Mouse (Mus musculus) myocyte (in vitro differentiated cells): ENCODE results near the gene Cck. TPM values are rescaled to one million over a fixed set of nuclear protein-coding genes. Genes with fewer than 3 reads are reported as not detected.

ENCODE experiments used
- H3K27me3 ChIP-seq: one replicate; pipeline ENCODE4 v1.6.1; 2011; ENCODE audit not compliant: control insufficient read depth, insufficient read depth, insufficient read length
- H3K36me3 ChIP-seq: one replicate; pipeline ENCODE4 v1.6.1; 2011; ENCODE audit not compliant: control insufficient read depth, insufficient read depth
- H3K4me2 ChIP-seq: one replicate; pipeline ENCODE4 v1.6.1; 2011; ENCODE audit warnings: low read depth, control low read depth
- H3K4me3 ChIP-seq: one replicate; pipeline ENCODE4 v1.5.1; 2011; ENCODE audit warnings: mild to moderate bottlenecking, control low read depth, moderate library complexity
- H3K79me2 ChIP-seq: one replicate; pipeline ENCODE4 v1.6.1; 2011; ENCODE audit not compliant: control insufficient read depth, insufficient read depth
- H3ac ChIP-seq: one replicate; pipeline ENCODE4 v1.6.1; 2011; ENCODE audit not compliant: control insufficient read depth, insufficient read length
- CEBPB ChIP-seq: IDR thresholded peaks from 2 replicates; pipeline ENCODE4 v1.6.1; 2011; ENCODE audit warnings: mild to moderate bottlenecking, moderate library complexity; ENCODE audit not compliant: poor library complexity, insufficient read depth, severe bottlenecking
- E2F4 ChIP-seq: IDR thresholded peaks from one replicate; pipeline ENCODE4 v1.6.1; 2011; ENCODE audit warnings: mild to moderate bottlenecking, control low read depth, moderate library complexity; ENCODE audit not compliant: insufficient read depth
- MAX ChIP-seq: IDR thresholded peaks from one replicate; pipeline ENCODE4 v1.6.1; 2011; ENCODE audit warnings: low read depth, mild to moderate bottlenecking, control low read depth
- MYOD1 ChIP-seq, 3 experiments: IDR thresholded peaks; one replicate each; pipeline ENCODE4 v1.6.1; 2011; ENCODE audit warnings: control low read depth in 2 of 3, low read depth in 2 of 3, mild to moderate bottlenecking in 2 of 3, moderate library complexity in 1 of 3; ENCODE audit not compliant: insufficient read length in 2 of 3, control insufficient read depth in 1 of 3
- MYOG ChIP-seq, 3 experiments: IDR thresholded peaks; one replicate each; pipeline ENCODE4 v1.6.1; 2011; ENCODE audit warnings: control low read depth in 2 of 3, low read depth in 2 of 3, mild to moderate bottlenecking in 2 of 3; ENCODE audit not compliant: insufficient read length in 2 of 3, control insufficient read depth in 1 of 3, insufficient read depth in 1 of 3
- POLR2A ChIP-seq: IDR thresholded peaks from one replicate; pipeline ENCODE4 v1.6.1; 2011; ENCODE audit warnings: low read depth, mild to moderate bottlenecking, control low read depth, moderate library complexity; ENCODE audit not compliant: insufficient read length
- POLR2AphosphoS2 ChIP-seq: IDR thresholded peaks from one replicate; pipeline ENCODE4 v1.6.1; 2011; ENCODE audit warnings: low read depth, control low read depth; ENCODE audit not compliant: insufficient read length
- REST ChIP-seq: IDR thresholded peaks from one replicate; pipeline ENCODE4 v1.6.1; 2011; ENCODE audit warnings: mild to moderate bottlenecking, control low read depth, moderate library complexity; ENCODE audit not compliant: insufficient read depth, insufficient read length
- SRF ChIP-seq: IDR thresholded peaks from one replicate; pipeline ENCODE4 v1.6.1; 2011; ENCODE audit warnings: low read depth; ENCODE audit not compliant: control insufficient read depth, insufficient read length
- TCF12 ChIP-seq: IDR thresholded peaks from one replicate; pipeline ENCODE4 v1.6.1; 2011; ENCODE audit warnings: mild to moderate bottlenecking, control low read depth; ENCODE audit not compliant: poor library complexity, insufficient read depth, severe bottlenecking
- TCF3 ChIP-seq: IDR thresholded peaks from one replicate; pipeline ENCODE4 v1.6.1; 2011; ENCODE audit warnings: low read depth, control low read depth; ENCODE audit not compliant: insufficient read length
- USF1 ChIP-seq: IDR thresholded peaks from one replicate; pipeline ENCODE4 v1.6.1; 2011; ENCODE audit warnings: low read depth, mild to moderate bottlenecking, control low read depth, moderate library complexity
- polyA plus RNA-seq: library from polyadenylated mRNA; unstranded; fragments of >200 nt; fragmentation: generic; extraction: Trizol; gene quantifications from one replicate; pipeline ENCODE4 v1.2.1, GENCODE M21; 2012; ENCODE audit warnings: missing spikeins

Gene Cck
- polyA plus RNA-seq, 1 experiment, result 0.10 TPM

DNA sequence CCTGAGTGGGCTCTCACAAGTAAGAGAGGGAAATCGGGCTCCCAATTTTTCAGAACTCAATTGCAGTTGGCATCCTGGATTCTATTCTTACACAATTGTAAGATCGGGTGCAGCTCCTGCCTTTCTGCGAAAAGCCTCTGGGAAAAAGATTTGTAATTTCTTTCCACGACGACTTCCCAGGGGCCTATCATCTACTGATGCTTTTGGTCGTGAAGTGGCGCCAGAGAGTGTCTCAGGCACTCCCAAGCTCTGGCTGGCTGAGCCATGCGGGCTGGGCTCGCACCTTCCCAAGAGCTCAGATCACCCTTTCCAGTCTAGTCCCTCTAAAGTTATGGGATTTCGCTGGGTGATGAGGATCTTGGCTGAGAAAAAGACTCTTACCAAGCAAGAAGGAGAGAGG, 608 bp upstream of the Cck start:
- peaks cover 68% of the 10 kb centered on the region for H3K27me3 ChIP-seq
- no peak overlapping the region for H3K4me3 ChIP-seq
- no peak overlapping the region for H3ac ChIP-seq
- no peaks in the 10 kb centered on the region for H3K36me3 ChIP-seq
- TF ChIP-seq POLR2A (no peak), REST (no peak), MYOG (IDR thresholded peaks at IDR 0.05; ENCODE audit: control insufficient read depth in 1 of 3, insufficient read depth in 1 of 3, insufficient read length in 2 of 3, low read depth in 2 of 3) (no peak), SRF (no peak), POLR2AphosphoS2 (no peak), TCF12 (no peak), USF1 (no peak), TCF3 (no peak), MYOD1 (IDR thresholded peaks at IDR 0.05; ENCODE audit: control insufficient read depth in 1 of 3, insufficient read length in 2 of 3, low read depth in 2 of 3) (no peak), E2F4 (no peak), CEBPB (no peak), MAX (no peak)
- H3K79me2 ChIP-seq, result no peaks in the 10 kb centered on the region
- H3K4me2 ChIP-seq, result no peak overlapping the region

DNA sequence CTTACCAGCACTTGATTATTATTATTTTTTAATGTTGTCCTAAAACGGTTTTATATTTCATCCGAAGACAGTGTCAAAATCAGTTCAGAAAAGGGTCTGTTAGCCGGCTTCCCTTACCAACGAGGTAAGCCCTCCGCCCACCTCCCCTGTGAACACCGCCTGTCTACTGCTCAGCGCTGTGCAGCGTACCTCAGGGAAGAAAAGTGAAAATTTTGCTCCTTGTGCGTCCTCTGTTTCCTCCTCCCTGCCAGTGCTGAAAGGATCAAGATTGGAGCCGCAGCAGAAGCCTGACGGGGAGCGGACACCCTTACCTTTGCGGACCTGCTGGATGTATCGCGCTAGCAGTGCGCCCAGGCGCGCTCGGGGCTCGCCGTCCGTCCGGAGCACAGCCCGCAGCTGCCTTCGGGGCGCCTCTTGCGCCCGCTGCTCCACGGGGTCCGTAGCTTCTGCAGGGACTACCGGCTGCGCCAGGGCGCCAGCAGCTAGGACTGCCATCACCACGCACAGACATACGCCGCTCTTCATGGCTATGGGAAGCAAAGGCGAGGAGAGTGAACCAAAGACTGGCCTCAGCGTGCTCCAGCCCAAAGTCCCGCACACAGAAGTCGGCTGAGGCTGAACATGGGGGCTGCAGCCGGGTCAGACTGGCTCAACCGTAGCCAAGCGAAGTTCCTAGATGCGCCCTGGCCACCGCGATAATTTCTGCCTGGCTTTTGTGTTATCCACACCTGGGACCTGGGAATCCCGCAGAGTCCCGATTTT, 1.3 kb downstream of the Cck start:
- H3ac ChIP-seq, result no peak overlapping the region
- peaks cover 77% of the 10 kb centered on the region for H3K27me3 ChIP-seq
- H3K36me3 ChIP-seq, result no peaks in the 10 kb centered on the region
- H3K4me2 ChIP-seq, result no peak overlapping the region
- no peak for TF ChIP-seq REST
- no peak for TF ChIP-seq E2F4
- no peak for TF ChIP-seq POLR2A
- TF ChIP-seq TCF3, result no peak
- no peak for TF ChIP-seq POLR2AphosphoS2
- no peak for TF ChIP-seq CEBPB
- no peak for TF ChIP-seq USF1
- no peak for TF ChIP-seq MYOD1 (IDR thresholded peaks at IDR 0.05; ENCODE audit: control insufficient read depth in 1 of 3, insufficient read length in 2 of 3, low read depth in 2 of 3)
- TF ChIP-seq MYOG (IDR thresholded peaks at IDR 0.05; ENCODE audit: control insufficient read depth in 1 of 3, insufficient read depth in 1 of 3, insufficient read length in 2 of 3, low read depth in 2 of 3), result no peak
- TF ChIP-seq SRF, result no peak
- TF ChIP-seq MAX, result no peak
- no peak for TF ChIP-seq TCF12
- no peaks in the 10 kb centered on the region for H3K79me2 ChIP-seq
- H3K4me3 ChIP-seq, result no peak overlapping the region

DNA sequence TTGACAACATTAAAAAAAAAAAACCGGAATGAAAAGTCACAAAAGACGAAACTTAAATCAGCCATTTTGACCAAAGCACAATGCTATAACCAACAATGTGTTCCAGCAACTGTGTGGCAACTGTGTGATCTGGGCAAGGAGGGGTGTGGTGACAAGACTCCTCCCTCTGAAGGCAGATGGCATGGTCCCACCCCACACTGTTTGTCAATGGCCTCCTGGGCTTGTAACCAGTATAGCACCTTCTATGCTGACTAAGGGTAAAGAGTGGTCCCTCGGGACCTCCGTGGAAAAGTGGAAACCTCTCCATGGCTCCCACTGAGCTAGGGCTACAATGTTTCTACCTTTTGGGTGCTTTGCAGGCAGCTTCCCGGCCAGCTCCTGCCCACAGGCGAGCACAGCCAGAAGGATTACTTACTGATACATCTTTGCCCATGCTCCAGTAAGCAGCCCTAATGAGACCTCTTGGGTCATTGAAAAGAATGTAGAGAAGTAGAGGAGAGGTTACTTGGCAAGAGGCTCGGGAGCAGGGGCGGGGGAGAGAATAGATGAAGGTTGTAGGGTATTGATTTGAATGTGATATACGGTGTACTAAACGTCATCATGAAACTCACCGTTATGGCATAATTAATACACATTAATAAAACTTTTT, 3.8 kb downstream of the Cck start:
- no peaks in the 10 kb centered on the region for H3K36me3 ChIP-seq
- H3K79me2 ChIP-seq, result no peaks in the 10 kb centered on the region
- H3ac ChIP-seq, result no peak overlapping the region
- no peak overlapping the region for H3K4me2 ChIP-seq
- TF ChIP-seq E2F4, result no peak
- TF ChIP-seq REST, result no peak
- peak in 1 of 3 experiments; percentile 44 for TF ChIP-seq MYOG (IDR thresholded peaks at IDR 0.05; ENCODE audit: control insufficient read depth in 1 of 3, insufficient read depth in 1 of 3, insufficient read length in 2 of 3, low read depth in 2 of 3)
- peak in 1 of 3 experiments; percentile 26 for TF ChIP-seq MYOD1 (IDR thresholded peaks at IDR 0.05; ENCODE audit: control insufficient read depth in 1 of 3, insufficient read length in 2 of 3, low read depth in 2 of 3)
- H3K27me3 ChIP-seq, result peaks cover 62% of the 10 kb centered on the region
- H3K4me3 ChIP-seq, result no peak overlapping the region

DNA sequence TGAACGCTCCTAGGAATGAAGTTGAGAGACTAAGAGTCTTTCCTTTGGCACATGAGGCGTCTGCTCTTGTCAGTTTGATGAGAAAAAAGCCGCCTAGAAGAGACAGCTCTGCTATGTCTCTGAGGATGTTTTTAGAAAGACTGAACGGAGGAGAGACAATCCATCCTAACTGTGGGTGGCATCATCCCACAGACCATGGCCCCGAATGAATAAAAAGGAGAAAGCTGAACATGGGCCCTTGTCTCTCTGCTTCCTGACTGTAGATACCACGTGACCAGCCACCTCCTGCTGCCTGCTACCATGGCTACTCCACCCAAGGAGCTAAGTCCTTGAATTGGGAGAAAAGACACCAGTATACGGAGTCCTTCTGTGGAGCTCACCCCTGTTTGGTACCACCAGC, 8.3 kb downstream of the Cck start:
- Histone ChIP-seq H3K27me3 (peaks cover 30% of the 10 kb centered on the region), H3K4me3 (no peak overlapping the region), H3ac (no peak overlapping the region), H3K4me2 (no peak overlapping the region), H3K36me3 (no peaks in the 10 kb centered on the region), H3K79me2 (no peaks in the 10 kb centered on the region)
- no peak for TF ChIP-seq MYOG (IDR thresholded peaks at IDR 0.05; ENCODE audit: control insufficient read depth in 1 of 3, insufficient read depth in 1 of 3, insufficient read length in 2 of 3, low read depth in 2 of 3)
- TF ChIP-seq REST, result no peak
- TF ChIP-seq SRF, result no peak
- TF ChIP-seq POLR2AphosphoS2, result no peak
- no peak for TF ChIP-seq USF1
- TF ChIP-seq CEBPB, result no peak
- no peak for TF ChIP-seq TCF12

DNA sequence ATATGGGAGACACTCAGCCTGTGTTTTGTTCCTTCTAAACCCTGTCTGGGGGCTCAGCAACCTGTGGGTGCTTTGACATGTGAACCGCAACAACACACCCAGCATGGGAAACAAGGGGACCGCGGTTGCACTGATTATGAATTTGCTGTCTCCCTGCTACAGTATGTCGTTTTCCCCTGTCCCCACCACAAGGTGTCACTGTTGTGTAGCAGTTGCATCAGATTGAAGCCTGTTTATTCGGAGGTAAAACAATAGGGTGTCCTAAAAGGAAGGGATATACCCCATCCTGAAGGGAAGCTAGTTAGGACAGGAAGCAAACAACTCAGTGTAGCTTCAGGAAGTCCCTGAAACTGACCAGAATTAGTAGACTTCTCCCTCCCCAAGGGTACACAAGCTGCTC, 16.0 kb downstream of the Cck start:
- H3K79me2 ChIP-seq, result no peaks in the 10 kb centered on the region
- no peak for TF ChIP-seq SRF
- TF ChIP-seq MAX, result no peak
- no peak for TF ChIP-seq TCF3
- no peak for TF ChIP-seq POLR2A
- no peak for TF ChIP-seq POLR2AphosphoS2
- no peak for TF ChIP-seq E2F4
- no peak for TF ChIP-seq TCF12
- no peak for TF ChIP-seq USF1
- TF ChIP-seq MYOD1 (IDR thresholded peaks at IDR 0.05; ENCODE audit: control insufficient read depth in 1 of 3, insufficient read length in 2 of 3, low read depth in 2 of 3), result no peak
- TF ChIP-seq REST, result no peak
- TF ChIP-seq MYOG (IDR thresholded peaks at IDR 0.05; ENCODE audit: control insufficient read depth in 1 of 3, insufficient read depth in 1 of 3, insufficient read length in 2 of 3, low read depth in 2 of 3), result no peak
- H3K36me3 ChIP-seq, result peaks cover 6% of the 10 kb centered on the region
- H3K4me2 ChIP-seq, result peak overlapping the region; percentile 60
- H3K4me3 ChIP-seq, result no peak overlapping the region
- H3K27me3 ChIP-seq, result peaks cover 2% of the 10 kb centered on the region
- H3ac ChIP-seq, result no peak overlapping the region
